Mouse (Mus musculus): ENCODE data around the gene Pds5b.

DNA sequence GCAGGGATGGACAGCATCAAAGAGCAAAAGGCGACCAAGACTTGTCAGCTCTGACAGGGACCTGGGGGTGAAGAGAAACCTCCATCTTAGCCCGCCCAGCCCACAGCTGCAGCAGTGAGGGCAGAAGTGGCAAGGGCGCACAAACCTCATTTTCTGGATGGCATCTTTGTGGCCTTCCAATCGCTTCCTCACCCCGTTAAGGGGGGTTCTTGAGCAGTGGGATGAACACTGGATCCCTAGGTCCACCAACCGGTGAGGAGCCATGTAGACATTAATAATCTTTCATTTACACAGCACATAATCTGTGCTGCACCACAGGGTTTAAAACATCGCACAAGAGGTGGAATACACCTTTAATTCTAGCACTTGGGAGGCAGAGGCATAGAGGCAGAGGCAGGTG lies 1.2 kb upstream of the Pds5b start:
- no peak for TF ChIP-seq CTCF (IDR thresholded peaks at IDR 0.05; ENCODE audit: borderline replicate concordance, insufficient read depth, low read depth, low read length)
- TF ChIP-seq POLR2A (IDR thresholded peaks at IDR 0.05; ENCODE audit: borderline replicate concordance, insufficient read depth, low read length) = no peak

Measured in cerebellum, adult 2 months (tissue).